Mouse (Mus musculus): ENCODE measurements at regions not wholly inside any gene's neighbourhood (a gene's known extent, or its start where the extent isn't known, plus 50 kb on each side); places are given as distances from the start of the nearest gene placed in this dataset.

- H3K4me2 ChIP-seq (ENCODE audit: low read length), result no peak overlapping the region
- H3K4me3 ChIP-seq (replicated peaks; ENCODE audit: low read depth, low read length), result no peak overlapping the region
- 92% methylated on average over 2 of the region's 2 CpGs for WGBS
- DNase-seq (no peak), ATAC-seq (ENCODE audit: low FRiP score, low TSS enrichment) (no peak)
- H3K9ac ChIP-seq (replicated peaks; ENCODE audit: low read length), result no peak overlapping the region
- no peaks in the 10 kb centered on the region for H3K27me3 ChIP-seq (ENCODE audit: control insufficient read depth, insufficient read depth, low read length)
- H3K27ac ChIP-seq (replicated peaks; ENCODE audit: low read depth, low read length), result no peak overlapping the region
- 0 out of 2 replicates have a peak, but pooled peaks cover 5% of the 10 kb centered on the region for H3K4me1 ChIP-seq (ENCODE audit: control insufficient read depth, insufficient read depth, low read length)
- no peaks in the 10 kb centered on the region for H3K36me3 ChIP-seq (ENCODE audit: control insufficient read depth, insufficient read depth, low read length)
- no peaks in the 10 kb centered on the region for H3K9me3 ChIP-seq (ENCODE audit: control insufficient read depth, low read length)
Measured at GRCm38 (mm10) chr15:36719241-36719640, 288.3 kb downstream of the Zfp706 start.

- no peaks in the 10 kb centered on the region for H3K27me3 ChIP-seq (ENCODE audit: control insufficient read depth, insufficient read depth, low read length)
- ATAC-seq (ENCODE audit: low FRiP score, low TSS enrichment) (no peak), DNase-seq (no peak)
- 0 out of 2 replicates have a peak, but pooled peaks cover 5% of the 10 kb centered on the region for H3K4me1 ChIP-seq (ENCODE audit: control insufficient read depth, insufficient read depth, low read length)
- no peak overlapping the region for H3K9ac ChIP-seq (replicated peaks; ENCODE audit: low read length)
- H3K4me3 ChIP-seq (replicated peaks; ENCODE audit: low read depth, low read length), result no peak overlapping the region
- H3K36me3 ChIP-seq (ENCODE audit: control insufficient read depth, insufficient read depth, low read length), result no peaks in the 10 kb centered on the region
- no peak overlapping the region for H3K4me2 ChIP-seq (ENCODE audit: low read length)
- H3K9me3 ChIP-seq (ENCODE audit: control insufficient read depth, low read length), result no peaks in the 10 kb centered on the region
- WGBS, result 91% methylated on average over 6 of the region's 6 CpGs
- H3K27ac ChIP-seq (replicated peaks; ENCODE audit: low read depth, low read length), result no peak overlapping the region
Measured at GRCm38 (mm10) chr15:36717835-36718234, 289.7 kb downstream of the Zfp706 start.

GRCm38 (mm10) chr15:36716686-36717038 is 290.9 kb downstream of the Zfp706 start:
- H3K9me3 ChIP-seq (ENCODE audit: control insufficient read depth, low read length), result no peaks in the 10 kb centered on the region
- H3K4me3 ChIP-seq (replicated peaks; ENCODE audit: low read depth, low read length), result no peak overlapping the region
- H3K9ac ChIP-seq (replicated peaks; ENCODE audit: low read length), result 0 out of 2 replicates have a peak overlapping the region, but pooled peaks have one; percentile 1
- no peaks in the 10 kb centered on the region for H3K36me3 ChIP-seq (ENCODE audit: control insufficient read depth, insufficient read depth, low read length)
- DNase-seq (no peak), ATAC-seq (ENCODE audit: low FRiP score, low TSS enrichment) (no peak)
- 0 out of 2 replicates have a peak, but pooled peaks cover 5% of the 10 kb centered on the region for H3K4me1 ChIP-seq (ENCODE audit: control insufficient read depth, insufficient read depth, low read length)
- peak overlapping the region; percentile 55; the same call in 1 of the 2 replicates for H3K27ac ChIP-seq (replicated peaks; ENCODE audit: low read depth, low read length)
- H3K4me2 ChIP-seq (ENCODE audit: low read length), result peak overlapping the region; percentile 36
- H3K27me3 ChIP-seq (ENCODE audit: control insufficient read depth, insufficient read depth, low read length), result no peaks in the 10 kb centered on the region

- H3K9ac ChIP-seq (replicated peaks; ENCODE audit: low read length), result 0 out of 2 replicates have a peak overlapping the region, but pooled peaks have one; percentile 1
- peak; percentile 86 for ATAC-seq (ENCODE audit: low FRiP score, low TSS enrichment)
Measured at GRCm38 (mm10) chr15:36715745-36716685, 291.6 kb downstream of the Zfp706 start.

GRCm38 (mm10) chr15:36715159-36715558 is 292.4 kb downstream of the Zfp706 start:
- H3K27me3 ChIP-seq (ENCODE audit: control insufficient read depth, insufficient read depth, low read length), result no peaks in the 10 kb centered on the region
- H3K9ac ChIP-seq (replicated peaks; ENCODE audit: low read length), result no peak overlapping the region
- 92% methylated on average over 6 of the region's 6 CpGs for WGBS
- no peaks in the 10 kb centered on the region for H3K9me3 ChIP-seq (ENCODE audit: control insufficient read depth, low read length)
- H3K36me3 ChIP-seq (ENCODE audit: control insufficient read depth, insufficient read depth, low read length), result no peaks in the 10 kb centered on the region
- ATAC-seq (ENCODE audit: low FRiP score, low TSS enrichment) (no peak), DNase-seq (no peak)
- no peak overlapping the region for H3K4me3 ChIP-seq (replicated peaks; ENCODE audit: low read depth, low read length)
- H3K4me2 ChIP-seq (ENCODE audit: low read length), result no peak overlapping the region
- H3K4me1 ChIP-seq (ENCODE audit: control insufficient read depth, insufficient read depth, low read length), result 0 out of 2 replicates have a peak, but pooled peaks cover 5% of the 10 kb centered on the region
- H3K27ac ChIP-seq (replicated peaks; ENCODE audit: low read depth, low read length), result no peak overlapping the region

More at GRCm38 (mm10) chr15:36715745-36716685, 291.6 kb downstream of the Zfp706 start:
- no peaks in the 10 kb centered on the region for H3K9me3 ChIP-seq (ENCODE audit: control insufficient read depth, low read length)
- peak overlapping the region; percentile 36 for H3K4me2 ChIP-seq (ENCODE audit: low read length)
- DNase-seq, result peak; percentile 87
- 0 out of 2 replicates have a peak overlapping the region, but pooled peaks have one; percentile 5 for H3K4me3 ChIP-seq (replicated peaks; ENCODE audit: low read depth, low read length)
- WGBS, result 20% methylated on average over 26 of the region's 26 CpGs
- peak overlapping the region; percentile 55; the same call in 1 of the 2 replicates for H3K27ac ChIP-seq (replicated peaks; ENCODE audit: low read depth, low read length)
- H3K36me3 ChIP-seq (ENCODE audit: control insufficient read depth, insufficient read depth, low read length), result no peaks in the 10 kb centered on the region
- H3K4me1 ChIP-seq (ENCODE audit: control insufficient read depth, insufficient read depth, low read length), result 0 out of 2 replicates have a peak, but pooled peaks cover 5% of the 10 kb centered on the region
- H3K27me3 ChIP-seq (ENCODE audit: control insufficient read depth, insufficient read depth, low read length), result no peaks in the 10 kb centered on the region

GRCm38 (mm10) chr15:36709788-36710187 is 297.8 kb downstream of the Zfp706 start:
- H3K27ac ChIP-seq (replicated peaks; ENCODE audit: low read depth, low read length), result no peak overlapping the region
- H3K4me1 ChIP-seq (ENCODE audit: control insufficient read depth, insufficient read depth, low read length), result no peaks in the 10 kb centered on the region
- H3K4me3 ChIP-seq (replicated peaks; ENCODE audit: low read depth, low read length), result no peak overlapping the region
- H3K4me2 ChIP-seq (ENCODE audit: low read length), result no peak overlapping the region
- DNase-seq, result no peak
- H3K9me3 ChIP-seq (ENCODE audit: control insufficient read depth, low read length), result no peaks in the 10 kb centered on the region
- WGBS, result 78% methylated on average over 3 of the region's 3 CpGs
- no peak overlapping the region for H3K9ac ChIP-seq (replicated peaks; ENCODE audit: low read length)
- no peaks in the 10 kb centered on the region for H3K27me3 ChIP-seq (ENCODE audit: control insufficient read depth, insufficient read depth, low read length)
- H3K36me3 ChIP-seq (ENCODE audit: control insufficient read depth, insufficient read depth, low read length), result no peaks in the 10 kb centered on the region
- ATAC-seq (ENCODE audit: low FRiP score, low TSS enrichment), result no peak

- peak; percentile 52; the same call in 1 of the 2 replicates for ATAC-seq (ENCODE audit: low FRiP score, low TSS enrichment)
- no peak overlapping the region for H3K27ac ChIP-seq (replicated peaks; ENCODE audit: low read depth, low read length)
Measured at GRCm38 (mm10) chr15:36708471-36708870, 299.1 kb downstream of the Zfp706 start.

GRCm38 (mm10) chr15:36705990-36706389 is 301.6 kb downstream of the Zfp706 start:
- Histone ChIP-seq H3K4me1 (ENCODE audit: control insufficient read depth, insufficient read depth, low read length) (no peaks in the 10 kb centered on the region), H3K9me3 (ENCODE audit: control insufficient read depth, low read length) (no peaks in the 10 kb centered on the region), H3K4me3 (replicated peaks; ENCODE audit: low read depth, low read length) (no peak overlapping the region), H3K4me2 (ENCODE audit: low read length) (no peak overlapping the region), H3K36me3 (ENCODE audit: control insufficient read depth, insufficient read depth, low read length) (no peaks in the 10 kb centered on the region), H3K27ac (replicated peaks; ENCODE audit: low read depth, low read length) (no peak overlapping the region), H3K27me3 (ENCODE audit: control insufficient read depth, insufficient read depth, low read length) (no peaks in the 10 kb centered on the region), H3K9ac (replicated peaks; ENCODE audit: low read length) (no peak overlapping the region)
- 51% methylated on average over 4 of the region's 4 CpGs for WGBS
- DNase-seq (peak; percentile 81), ATAC-seq (ENCODE audit: low FRiP score, low TSS enrichment) (peak; percentile 57; the same call in 1 of the 2 replicates)

More at GRCm38 (mm10) chr15:36708471-36708870, 299.1 kb downstream of the Zfp706 start:
- H3K4me1 ChIP-seq (ENCODE audit: control insufficient read depth, insufficient read depth, low read length), result no peaks in the 10 kb centered on the region
- peak; percentile 88 for DNase-seq
- H3K36me3 ChIP-seq (ENCODE audit: control insufficient read depth, insufficient read depth, low read length), result no peaks in the 10 kb centered on the region
- no peak overlapping the region for H3K4me2 ChIP-seq (ENCODE audit: low read length)
- H3K27me3 ChIP-seq (ENCODE audit: control insufficient read depth, insufficient read depth, low read length), result no peaks in the 10 kb centered on the region
- no peak overlapping the region for H3K4me3 ChIP-seq (replicated peaks; ENCODE audit: low read depth, low read length)
- H3K9ac ChIP-seq (replicated peaks; ENCODE audit: low read length), result no peak overlapping the region
- H3K9me3 ChIP-seq (ENCODE audit: control insufficient read depth, low read length), result no peaks in the 10 kb centered on the region
- 15% methylated on average over 3 of the region's 3 CpGs for WGBS
